Mouse (Mus musculus) lung, postnatal 10 days (tissue): ENCODE results near the gene Comt.

Experiments
- DNase-seq: peaks from one replicate; pipeline ENCODE4 v3.0.0; 2021

Comt gene

DNA sequence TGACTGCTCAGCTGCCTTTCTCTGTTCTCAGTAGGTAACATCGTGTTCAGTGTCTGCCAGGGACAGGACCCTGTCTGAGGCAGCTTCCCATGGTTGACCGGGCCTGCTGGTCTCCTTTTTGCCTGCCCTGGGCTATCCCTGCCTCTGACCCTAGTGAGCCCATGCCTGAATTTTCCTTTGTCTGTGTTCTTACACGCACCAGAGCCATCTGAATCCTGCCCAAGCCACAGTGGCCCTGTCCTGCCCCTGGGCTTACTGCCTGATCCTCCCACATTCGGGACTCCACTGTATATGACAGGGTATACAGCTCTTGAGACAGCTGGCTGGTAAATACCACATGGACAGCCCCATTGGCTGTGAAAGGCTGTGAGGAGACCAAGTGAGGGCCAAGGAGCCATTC lies 16.9 kb downstream of the Comt start:
- DNase-seq, result no peak

DNA sequence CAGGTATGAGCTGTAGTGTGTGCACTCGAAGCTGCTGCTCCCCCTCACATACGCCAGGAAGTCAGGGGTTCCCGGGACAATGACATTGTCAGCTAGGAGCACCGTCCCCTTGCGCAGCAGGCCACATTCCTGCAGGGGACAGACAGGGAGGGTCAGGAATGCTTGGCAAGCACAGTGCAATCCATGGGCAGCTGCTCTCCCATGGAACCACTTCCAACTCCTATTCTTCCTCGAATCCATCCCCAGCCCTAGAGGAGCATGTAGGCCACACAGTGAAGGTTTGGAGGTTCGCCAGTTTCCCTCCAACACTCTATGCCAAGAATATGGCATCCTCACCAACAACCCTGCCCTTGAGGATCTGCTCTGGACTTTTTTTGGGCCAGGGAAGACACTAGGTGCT lies 18.7 kb downstream of the Comt start:
- peak; percentile 41 for DNase-seq

DNA sequence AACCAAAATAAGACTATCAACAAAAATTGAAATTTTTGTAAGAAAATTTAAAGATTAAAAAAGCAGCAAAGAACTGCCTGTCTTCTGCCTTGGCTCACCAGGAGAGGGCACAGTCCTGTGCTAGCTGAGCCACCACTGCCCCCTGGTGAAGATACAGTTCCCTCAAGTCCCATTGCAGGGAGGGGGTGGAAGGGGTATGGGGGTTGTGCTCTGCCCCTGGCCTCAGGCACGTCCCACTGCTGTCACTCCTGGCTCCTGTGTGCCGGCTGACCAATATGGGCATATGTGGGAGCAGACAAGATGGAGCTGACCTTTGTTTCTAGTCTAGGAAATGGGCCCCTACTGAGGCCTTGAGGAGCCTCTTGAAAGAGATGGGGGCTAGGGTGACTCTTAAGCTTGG lies 20.4 kb downstream of the Comt start:
- peak; percentile 85 for DNase-seq

DNA sequence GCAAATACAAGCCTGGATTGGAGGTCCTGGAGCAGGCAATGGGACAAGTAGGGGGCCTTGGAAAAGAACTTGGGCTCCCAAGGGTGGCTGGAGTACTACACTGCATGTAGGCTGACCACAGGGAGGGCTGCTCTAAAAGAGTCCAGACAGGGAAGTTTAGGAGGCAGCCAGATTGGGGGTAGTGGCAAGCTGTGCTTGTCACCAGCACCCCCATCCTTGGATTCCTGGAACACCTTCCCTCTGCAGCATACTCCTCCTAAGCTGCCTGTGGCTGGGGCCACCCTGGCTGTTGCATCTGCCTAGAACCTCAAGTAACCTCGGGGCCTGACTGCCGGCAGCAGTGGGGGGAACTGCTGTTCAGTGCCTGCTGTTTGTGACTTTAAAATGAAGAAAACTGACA lies 20.8 kb downstream of the Comt start:
- no peak for DNase-seq

DNA sequence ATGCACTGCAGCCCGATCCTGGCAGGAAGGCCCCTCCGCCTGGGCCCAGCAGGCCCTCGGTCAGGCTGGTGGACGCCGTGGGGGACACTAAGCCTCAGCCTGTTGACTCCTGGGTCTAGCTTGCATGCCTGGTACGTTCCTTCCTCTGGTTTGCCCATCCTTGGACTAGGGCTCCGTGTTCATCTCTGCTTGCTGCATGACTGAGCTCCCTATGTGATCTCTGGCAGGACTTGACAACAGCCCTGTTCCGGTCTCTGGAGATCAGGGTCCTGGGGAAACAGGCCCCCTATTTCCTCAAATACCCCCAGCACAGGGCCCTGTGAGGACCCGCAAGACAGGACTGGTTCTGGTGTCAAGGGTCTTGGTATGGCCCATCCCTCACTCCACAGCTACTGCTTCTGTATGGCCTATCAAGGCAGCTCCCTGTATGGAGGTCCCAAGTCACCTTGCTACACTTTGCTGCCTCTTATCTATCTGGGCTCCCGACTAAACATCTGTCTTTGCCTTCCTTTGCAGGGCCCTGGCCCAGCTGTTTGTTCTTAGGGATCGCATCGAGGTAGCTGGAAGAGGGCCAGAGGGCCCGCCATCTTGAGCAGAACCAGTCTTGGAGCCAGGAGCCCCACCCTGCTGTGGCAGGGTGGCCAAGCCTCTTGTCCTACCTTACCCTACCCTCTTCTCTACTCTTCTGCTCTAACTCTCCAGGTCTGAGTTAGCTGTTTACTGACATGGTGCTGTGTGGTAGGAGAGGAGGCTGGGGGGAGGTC lies 21.4 kb downstream of the Comt start:
- DNase-seq, result no peak

DNA sequence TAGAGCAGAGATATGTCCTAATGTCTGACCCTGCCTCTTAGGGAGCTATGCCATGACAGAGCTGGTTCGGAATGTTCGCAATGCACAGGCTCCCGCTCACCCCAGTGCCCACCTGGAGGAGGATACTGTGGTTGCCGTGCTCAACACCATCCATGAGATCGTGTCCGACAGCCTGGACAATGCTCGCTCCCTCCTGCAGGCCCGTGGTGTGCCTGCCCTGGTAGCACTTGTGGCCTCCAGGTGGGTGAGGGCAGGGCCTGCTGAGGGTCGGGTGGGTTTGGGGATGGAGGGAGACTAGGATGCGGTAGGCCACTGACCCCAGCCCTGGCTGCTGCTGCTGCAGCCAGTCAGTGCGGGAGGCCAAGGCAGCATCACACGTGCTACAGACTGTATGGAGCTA lies 23.4 kb downstream of the Comt start:
- no peak for DNase-seq

DNA sequence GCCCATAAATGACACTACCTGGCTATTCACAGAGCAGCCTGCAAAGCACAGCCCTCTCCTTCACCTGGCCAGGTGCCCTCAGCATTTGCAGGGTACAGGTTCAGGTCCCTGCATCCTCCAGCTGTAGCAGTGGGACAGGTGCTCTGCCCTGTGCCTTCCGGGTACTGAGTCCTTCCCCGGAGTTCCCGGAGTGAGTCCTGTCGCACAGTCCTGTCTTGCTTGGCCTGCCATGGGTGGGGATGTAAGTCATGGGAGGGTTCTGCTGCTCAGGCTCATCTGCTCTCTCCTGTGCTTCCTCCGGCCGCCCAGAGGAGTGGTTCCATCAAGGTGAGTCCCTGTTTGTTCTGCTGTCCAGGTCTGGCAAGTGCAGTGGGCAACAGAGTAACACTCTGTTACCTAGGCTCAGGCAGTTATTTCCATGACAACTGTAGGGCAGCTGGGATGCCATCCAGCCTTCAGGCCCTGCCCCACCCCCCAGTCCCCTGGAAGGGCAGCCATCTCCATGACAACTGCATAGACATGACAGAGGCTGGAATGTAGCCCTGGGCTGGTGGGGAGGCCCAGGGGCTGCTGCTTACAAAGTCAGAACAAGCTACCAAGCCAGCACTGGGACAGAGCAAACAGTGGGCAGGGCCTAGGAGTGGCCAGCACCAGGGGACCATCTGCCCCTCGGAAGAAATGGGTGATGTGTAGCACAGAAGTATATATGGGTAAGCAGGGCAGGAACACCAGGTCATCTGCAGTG lies 26.0 kb downstream of the Comt start:
- peak; percentile 55 for DNase-seq

DNA sequence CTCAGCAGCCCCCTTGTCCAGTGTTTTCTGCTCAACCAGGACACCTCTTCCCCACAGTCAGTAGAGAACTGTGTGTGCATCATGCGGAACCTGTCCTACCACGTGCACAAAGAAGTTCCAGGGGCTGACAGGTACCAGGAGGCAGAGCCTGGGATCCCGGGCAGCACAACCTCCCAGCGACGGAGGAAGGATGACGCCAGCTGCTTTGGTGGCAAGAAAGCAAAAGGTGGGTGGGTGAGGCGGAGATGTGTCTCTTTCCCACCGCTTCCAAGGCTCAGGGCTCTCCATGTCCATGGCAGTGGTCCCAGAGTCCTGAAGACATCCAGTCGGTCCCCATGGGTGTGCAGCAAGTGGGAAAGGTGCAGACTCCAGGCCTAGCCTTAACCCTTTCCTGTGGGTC lies 26.6 kb downstream of the Comt start:
- DNase-seq, result no peak

DNA sequence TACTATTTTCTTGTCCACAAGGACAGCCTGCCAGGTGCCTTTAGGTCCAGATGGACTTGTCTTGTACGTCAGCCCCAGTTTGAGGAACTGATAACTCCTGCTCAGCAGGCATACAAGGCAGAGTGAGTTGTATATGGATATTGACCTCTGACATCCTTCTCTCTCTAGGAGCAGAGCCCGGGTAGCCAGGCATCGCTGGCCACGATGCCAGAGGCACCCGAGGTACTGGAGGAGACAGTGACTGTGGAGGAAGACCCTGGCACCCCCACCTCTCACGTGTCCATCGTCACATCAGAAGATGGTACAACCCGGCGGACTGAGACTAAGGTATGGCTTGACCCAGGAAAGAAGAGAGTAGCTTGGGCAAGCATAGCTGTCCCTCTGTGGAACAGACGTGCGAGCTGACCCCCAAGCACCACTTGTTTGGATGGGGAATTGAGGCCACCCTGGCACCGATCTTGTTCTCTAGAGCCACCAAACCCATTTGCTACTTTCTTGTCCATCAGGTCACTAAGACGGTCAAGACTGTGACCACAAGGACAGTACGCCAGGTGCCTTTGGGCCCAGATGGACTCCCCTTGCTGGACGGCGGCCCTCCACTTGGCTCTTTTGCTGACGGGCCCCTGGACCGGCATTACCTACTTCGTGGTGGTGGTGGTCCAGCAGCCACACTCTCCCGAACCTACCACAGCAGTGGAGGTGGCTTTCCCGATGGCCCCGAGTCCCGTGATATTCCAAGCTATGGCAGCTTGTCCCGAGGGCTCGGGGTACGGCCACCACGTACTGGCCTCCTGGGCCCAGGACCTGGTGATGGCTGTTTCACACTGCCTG lies 29.6 kb downstream of the Comt start:
- no peak for DNase-seq

DNA sequence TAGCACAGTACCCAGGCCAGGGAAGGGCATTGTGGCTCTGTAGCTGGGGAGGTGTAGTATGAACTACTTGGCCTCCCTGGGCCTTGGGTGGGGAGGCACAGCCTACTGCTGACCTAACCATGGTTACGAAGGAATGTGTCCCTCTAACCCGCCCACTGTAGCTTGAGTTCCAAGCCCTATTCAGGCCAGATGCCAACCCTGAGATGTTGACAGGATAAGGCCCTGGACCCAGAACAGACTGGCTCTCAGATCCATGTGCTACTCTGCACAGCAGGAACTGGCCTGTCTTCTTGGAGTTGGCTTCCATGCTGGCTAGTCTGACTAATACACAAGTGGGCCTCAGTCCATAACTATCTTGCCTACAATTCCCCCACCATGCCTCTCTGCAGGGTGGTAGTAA lies 30.5 kb downstream of the Comt start:
- peak; percentile 76 for DNase-seq

DNA sequence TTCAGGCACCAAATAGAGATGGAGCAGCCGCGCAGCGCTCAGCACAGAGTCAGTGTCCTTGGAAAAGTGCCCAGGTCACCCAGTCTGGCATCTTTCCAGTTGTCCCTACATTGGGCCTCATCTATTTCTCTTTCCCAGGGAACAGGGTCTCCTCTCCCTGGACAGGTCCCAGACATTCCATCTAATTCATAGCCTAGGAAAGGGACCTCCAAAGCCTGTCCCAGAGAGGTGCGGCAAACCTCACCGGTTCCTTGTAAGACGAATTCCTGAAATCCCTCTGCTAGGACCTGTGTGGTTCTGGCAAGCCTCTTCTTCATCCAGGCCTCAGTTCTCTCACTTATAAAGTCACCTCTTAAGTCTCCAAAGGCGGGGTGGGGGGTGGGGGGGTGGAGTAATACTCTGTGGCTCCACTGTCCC lies 31.0 kb downstream of the Comt start:
- peak; percentile 75 for DNase-seq

DNA sequence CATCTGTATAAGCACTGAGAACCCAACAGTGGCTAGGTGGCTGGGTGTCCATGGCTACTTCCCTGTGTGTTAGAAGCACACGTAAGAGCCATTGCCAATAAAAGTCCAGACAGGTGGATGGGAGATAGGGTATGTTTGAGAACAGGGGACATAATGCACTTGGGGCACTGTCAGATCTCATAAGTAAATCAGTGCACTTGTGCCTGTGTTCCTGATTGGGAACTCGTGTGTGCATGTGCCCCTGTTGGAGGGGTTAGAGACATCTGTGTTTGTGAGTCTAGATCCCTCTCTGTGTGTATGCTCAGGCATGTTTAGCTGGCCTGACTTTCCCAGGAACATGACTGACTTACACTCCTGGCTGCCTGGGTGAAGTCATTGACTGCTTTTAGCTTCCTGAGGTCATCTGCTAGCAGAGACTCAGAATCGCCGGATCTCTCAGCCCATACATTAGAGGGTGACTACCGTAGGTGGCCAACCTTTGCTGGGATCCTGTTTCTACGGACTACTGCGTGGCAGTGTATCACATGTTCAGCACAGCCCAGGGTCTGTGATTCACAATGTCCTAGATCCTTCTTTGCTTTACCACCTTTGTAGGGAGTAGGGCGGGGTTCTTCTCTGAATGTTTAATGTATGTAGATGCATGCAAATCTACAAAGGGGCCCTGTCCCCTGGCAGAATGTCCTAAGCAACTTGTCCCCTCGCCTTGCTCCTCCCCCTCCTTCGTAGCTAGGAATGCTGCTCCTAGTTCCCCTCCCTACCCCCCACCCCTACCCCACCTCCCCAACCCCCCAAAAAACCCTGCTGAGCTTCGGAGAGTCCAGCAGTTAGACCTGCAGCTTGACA lies 31.7 kb downstream of the Comt start:
- peak; percentile 37 for DNase-seq

DNA sequence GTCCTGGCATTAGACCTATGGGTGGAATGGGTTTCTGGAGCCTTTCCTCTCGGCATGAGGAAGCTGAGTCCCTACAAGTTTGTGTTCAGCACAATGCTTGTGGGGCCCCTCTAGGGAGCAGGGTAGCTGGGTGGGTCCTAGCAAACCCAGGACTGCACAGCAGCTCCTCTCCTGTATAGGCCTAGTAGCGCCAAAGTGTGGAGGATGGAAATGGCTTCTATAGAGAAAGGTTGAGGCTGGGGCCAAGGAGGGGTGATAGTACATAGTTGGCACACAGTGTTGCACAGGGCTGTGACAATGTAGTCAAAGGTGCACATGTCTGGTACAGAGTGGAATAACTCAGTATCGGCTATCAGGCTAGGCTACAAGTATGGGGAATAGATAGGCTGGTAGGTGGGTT lies 32.6 kb downstream of the Comt start:
- DNase-seq, result no peak

DNA sequence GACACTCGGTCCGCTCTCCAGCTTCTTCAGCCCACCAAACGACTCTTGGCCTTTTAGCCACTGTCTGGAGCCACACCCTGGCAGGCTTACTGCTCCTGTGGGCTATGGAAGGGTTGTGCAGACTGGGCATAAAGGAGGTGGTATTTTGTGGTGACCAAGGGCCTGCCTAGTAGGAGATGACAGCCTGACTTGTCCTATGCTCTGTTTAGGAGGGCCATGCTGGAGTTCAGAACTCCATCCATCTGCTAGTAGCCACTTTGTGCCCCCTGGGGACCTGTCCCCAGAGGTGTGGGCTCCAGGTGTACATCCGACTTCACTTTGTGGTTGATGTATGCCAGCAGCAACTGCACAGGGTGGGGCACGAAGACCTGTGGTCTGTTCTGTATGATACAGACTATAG lies 33.1 kb downstream of the Comt start:
- DNase-seq, result no peak

DNA sequence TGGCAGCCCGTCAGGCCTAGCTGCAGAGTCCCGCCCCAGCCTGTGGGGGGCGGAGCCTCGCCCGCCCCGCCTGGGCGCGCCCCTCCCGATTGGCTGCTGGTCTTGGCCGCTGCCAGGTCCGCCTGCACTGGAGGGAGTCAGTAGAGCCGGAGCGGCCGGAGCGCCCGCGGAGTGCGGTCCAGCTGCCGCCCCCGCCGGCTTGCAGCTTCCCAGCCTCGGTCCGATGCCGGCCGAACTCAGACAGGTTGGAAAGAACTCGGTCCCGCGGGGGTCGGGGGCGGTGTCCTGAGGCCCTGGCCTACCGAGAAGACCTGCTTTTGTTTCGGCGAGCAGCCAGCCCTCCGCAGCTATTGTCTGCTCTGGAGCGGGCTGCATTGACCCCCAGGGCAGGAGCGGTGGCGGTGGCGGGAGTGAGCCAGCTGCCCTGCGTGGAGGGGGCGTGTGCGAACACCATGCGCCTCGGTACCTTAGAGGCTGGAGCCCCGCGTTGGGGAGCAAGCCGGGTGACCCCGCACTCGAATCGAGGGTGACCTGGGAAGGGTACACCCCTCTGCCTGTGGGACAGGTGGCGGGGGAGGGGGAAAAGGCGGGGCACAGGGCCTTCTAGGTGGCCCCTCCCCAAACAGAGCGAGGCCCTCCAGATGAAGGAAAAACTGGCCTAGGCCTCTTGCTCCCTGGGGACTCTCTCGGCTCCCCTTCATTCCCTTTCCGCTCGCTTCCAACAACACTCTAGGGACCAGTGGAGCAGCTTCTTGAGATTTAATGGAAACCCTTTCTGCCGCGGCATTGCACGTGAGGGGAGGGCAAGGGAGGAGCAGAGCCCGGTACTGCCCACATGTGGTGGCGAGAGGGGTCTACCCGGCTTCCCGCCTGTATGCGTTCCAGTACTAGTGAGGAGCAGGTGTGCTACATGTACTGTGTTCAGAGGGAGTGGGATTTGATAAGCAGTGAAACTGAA lies 33.9 kb downstream of the Comt start:
- peak; percentile 93 for DNase-seq

DNA sequence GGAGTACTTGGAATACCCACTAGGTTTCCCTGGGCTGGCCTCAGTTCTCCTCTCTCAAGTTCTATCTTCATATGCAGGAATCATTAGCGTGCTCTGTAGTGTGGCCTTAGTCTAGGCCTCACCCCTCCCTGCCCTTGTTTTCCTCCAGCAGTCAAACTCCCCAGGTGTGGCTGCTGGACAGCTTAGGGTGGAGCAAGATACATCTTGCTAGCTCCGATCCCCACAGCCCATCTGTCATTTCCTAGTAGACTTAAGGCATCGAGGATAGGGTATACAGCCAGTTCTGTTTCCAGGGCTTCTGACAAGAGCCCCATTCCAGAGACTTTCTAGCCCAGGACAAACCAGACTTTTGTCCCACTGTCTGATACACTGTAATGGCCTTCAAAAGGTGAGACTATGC lies 34.9 kb downstream of the Comt start:
- no peak for DNase-seq

DNA sequence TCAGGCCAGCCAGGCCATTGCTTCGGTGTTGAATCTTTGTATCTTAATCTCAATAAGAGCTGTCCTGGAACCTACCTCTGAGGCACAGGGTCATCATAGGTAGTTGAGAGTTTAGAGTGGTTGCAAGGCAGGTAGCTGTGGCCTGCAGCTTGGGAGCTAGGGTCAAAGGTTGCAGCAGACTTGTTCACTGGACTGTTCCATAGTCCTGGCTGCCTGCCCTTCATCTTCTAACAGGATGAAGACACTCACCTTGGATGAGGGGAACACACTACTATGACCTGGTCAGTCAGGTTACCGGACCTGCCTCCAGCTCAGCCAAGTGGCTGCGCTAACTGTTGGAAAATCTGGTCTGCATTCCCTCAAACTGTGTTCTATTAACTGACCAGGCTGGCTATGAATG lies 35.5 kb downstream of the Comt start:
- no peak for DNase-seq

DNA sequence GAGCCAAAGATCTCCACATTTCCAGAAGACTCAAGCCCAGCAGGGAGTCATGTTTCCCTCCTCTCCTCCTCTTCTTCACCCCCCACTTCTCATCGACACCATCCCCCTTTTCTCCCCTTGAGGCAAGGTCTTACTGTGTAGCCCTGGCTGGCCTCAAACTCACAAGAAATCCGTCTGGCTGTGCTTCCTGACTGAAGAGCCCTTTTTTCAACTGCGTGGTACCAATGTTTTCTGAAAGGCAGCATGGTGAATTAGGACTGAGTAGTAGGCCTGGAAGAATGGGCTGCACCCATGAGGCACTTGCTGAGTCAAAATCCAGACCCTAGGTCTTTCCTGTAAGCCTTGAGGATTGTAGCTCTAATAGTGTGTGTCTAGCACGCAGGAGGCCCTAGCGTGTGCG lies 36.3 kb downstream of the Comt start:
- DNase-seq, result no peak

DNA sequence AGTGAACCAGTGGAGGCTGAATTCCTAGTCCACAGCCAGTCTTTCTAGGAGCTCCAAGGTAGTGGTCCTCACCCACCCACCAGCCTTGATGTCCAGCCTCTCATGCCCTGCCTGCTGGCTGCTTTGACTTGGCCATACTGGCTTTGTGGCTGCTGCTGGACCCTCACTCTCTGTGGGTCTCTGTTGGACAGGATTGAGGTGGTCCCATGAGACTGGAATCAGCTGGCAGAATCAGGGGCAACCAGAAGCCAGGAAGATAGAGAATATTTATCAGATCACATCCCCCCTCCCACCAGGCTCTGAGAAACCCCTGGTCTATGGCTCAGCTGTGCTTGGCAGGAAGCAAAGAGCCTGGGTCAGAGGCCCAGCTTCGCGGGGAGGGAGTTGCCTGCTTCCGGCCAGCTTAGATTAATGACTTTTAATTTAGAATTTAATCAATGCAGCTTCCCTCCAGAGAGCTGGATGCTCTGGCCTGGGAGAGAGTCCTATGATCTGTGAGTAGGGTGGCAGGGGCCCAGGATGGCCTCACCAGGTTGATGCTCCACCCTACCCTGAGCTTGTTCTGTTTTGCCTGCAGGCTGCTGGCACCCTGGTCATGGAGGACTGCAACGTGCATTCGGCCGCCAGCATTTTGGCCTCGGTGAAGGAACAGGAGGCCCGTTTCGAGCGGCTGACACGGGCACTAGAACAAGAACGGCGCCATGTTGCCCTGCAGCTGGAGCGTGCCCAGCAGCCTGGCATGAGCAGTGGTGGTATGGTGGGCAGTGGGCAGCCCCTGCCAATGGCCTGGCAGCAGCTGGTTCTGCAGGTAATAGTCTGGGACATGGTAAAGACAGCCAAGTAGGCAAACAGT lies 37.8 kb downstream of the Comt start:
- peak; percentile 24 for DNase-seq
